Mouse (Mus musculus) regulatory T cell (primary cell): Measurements from ENCODE around the gene Ccdc50.

Experiments used
- in situ Hi-C: fragments of 300-600 bp; cut with MboI, MseI; formaldehyde crosslinking; loops from one replicate; pipeline ENCODE4 v1.15.1; 2025; ENCODE audit warnings: high pct_unique_total_duplicates

Gene Ccdc50

GRCm38 (mm10) chr16:27388761-27389451 is at the start of gene Ccdc50:
Gene Ccdc50 (plus strand): TSS chr16:27388869.
- in situ Hi-C loops = no loop called here

DNA sequence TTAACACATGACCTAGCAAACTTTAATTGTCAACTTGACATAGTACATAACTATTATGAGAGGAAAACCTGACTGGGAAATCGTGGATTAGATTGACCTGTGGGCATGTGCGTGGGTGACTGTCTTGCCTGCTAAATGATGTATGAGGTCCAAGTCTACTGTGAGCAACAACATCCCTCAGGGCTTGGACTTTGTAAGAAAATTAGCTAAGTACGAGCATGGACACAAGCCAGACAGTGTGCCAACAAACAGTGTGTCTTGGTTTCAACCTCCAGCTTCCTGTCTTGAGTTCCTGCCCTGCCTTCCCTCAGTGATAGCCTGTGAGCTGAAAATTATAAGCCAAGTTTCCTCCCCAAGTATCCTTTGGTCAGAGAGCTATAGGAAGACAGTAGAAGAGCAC is 41.1 kb upstream of the Ccdc50 start:
- in situ Hi-C loops = loop anchor here (5.0 kb wide), 1 partner anchor 55 kb away; no protein-coding TSS in a partner anchor

- in situ Hi-C loops = loop anchor here (5.0 kb wide), 1 partner anchor 54 kb away; no protein-coding TSS in a partner anchor
Measured at GRCm38 (mm10) chr16:27348359-27348758, 40.3 kb upstream of the Ccdc50 start.

- in situ Hi-C loops = loop anchor here (5.0 kb wide), 1 partner anchor 53 kb away; no protein-coding TSS in a partner anchor
Measured at GRCm38 (mm10) chr16:27349235-27349634, 39.4 kb upstream of the Ccdc50 start.

- in situ Hi-C loops = loop anchor here (5.0 kb wide), 1 partner anchor 52 kb away; no protein-coding TSS in a partner anchor
Measured at GRCm38 (mm10) chr16:27349878-27350532, 38.7 kb upstream of the Ccdc50 start.

DNA sequence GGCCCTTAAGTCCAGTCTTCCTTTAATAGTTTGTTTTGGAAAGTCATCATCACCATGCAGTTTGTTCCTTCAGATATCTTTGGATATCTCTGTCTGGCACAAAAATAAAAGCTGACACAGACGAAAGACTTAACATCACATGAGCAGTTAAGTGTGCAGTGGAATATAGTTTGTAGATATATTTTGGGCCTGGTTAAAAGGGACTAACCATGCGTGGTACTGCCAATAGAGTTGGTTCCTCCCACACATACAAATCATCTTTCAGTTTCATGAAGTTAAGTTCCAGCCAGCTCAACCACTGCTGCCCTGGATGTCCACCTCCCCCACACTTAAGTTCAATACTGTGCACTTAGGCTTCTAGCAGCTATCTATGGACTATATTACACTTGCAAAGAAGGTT is 34.2 kb upstream of the Ccdc50 start:
- in situ Hi-C loops = no loop called here

DNA sequence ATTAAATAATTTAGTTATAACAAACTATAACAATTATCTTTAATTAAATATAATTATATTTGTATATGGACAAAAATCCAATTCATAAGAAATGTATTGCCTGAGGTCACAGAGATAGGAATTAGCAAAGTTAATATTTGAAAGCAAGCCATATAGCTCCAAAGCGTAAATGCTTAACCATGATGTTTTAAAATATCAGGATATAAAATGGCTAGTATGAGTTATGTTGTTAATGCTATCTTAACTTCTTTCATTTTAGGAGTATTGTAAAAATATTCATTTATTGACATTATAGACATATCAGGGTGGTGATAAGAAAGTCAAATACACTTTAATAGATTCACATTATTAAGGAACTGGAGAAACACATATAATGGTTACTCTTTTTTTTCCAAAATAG is 28.6 kb upstream of the Ccdc50 start:
- in situ Hi-C loops = no loop called here

GRCm38 (mm10) chr16:27370191-27370590 is 18.5 kb upstream of the Ccdc50 start, which contains the start of gene Uts2b:
Gene Uts2b (minus strand): TSS chr16:27370239.
- in situ Hi-C loops = no loop called here

- in situ Hi-C loops = no loop called here
Measured at GRCm38 (mm10) chr16:27370700-27371099, 18.0 kb upstream of the Ccdc50 start.

DNA sequence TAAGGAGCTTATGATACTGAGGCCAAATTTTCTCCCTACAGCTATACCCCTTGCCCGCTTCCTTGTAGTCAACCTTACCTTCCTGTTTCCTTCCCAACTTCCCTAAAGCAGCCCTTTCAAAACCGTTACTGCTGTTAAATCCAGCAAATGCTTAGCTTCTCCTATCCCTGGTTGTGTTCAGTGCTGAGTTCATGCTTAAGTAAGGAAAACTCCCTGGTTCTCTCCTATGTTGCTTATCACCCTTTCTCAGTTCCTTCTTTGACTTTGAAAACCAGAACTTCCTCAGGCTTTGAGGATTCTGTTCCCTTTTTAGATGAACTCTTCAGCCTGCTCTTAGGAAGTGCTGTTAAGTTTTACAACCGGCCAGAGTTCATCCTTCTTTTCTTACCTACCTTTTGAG is 14.5 kb upstream of the Ccdc50 start:
- in situ Hi-C loops = no loop called here

- in situ Hi-C loops = no loop called here
Measured at GRCm38 (mm10) chr16:27375318-27375717, 13.4 kb upstream of the Ccdc50 start.

- in situ Hi-C loops = no loop called here
Measured at GRCm38 (mm10) chr16:27376556-27376955, 12.1 kb upstream of the Ccdc50 start.

DNA sequence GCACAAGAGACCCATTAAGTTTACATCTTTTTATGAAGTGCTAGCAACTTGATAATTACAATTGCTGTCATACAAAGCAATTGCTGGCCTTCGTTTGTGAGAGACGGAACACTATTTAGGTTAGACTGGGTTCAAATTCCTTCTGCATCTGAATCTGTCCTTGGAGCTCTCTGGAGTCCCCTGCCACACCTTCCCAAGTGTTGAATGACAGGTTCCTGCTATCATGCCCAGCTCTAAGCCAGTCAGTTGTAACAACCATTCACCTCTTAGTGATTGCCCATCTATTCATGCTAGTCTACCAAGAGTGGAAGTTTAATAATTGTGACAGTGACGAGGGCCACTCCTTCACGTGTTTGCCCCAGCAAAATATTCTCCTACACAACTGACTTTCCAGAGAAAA is 6.5 kb upstream of the Ccdc50 start:
- in situ Hi-C loops = no loop called here

- in situ Hi-C loops = no loop called here
Measured at GRCm38 (mm10) chr16:27384893-27385603, 3.6 kb upstream of the Ccdc50 start.

GRCm38 (mm10) chr16:27385649-27386048 is 3.0 kb upstream of the Ccdc50 start:
- in situ Hi-C loops = no loop called here

DNA sequence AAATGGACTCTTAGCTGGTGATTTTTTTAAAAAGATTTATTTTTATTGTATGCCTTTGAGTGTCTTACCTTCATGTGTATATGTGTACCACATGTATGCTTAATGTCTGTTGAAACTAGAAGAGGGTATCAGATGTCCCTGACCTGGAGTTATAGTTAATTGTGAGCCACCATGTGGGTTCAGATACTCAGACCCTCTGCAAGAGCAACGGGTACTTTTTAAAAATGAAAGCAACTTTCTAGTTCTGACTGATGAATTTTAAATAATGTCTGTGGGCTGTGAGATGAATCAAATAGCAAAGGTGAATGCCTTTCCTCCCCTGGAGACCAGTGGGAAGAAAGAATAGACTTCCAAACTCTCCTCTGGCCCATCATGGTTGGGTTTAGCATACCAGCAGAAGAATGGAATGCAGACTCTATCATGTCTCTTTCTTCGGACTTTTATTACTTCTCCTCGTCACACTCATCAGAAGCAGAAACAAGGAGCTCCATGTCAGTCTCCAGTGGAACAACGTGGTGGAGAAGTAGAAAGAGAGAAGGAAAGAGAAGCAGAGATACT is 1.7 kb upstream of the Ccdc50 start:
- in situ Hi-C loops = no loop called here

DNA sequence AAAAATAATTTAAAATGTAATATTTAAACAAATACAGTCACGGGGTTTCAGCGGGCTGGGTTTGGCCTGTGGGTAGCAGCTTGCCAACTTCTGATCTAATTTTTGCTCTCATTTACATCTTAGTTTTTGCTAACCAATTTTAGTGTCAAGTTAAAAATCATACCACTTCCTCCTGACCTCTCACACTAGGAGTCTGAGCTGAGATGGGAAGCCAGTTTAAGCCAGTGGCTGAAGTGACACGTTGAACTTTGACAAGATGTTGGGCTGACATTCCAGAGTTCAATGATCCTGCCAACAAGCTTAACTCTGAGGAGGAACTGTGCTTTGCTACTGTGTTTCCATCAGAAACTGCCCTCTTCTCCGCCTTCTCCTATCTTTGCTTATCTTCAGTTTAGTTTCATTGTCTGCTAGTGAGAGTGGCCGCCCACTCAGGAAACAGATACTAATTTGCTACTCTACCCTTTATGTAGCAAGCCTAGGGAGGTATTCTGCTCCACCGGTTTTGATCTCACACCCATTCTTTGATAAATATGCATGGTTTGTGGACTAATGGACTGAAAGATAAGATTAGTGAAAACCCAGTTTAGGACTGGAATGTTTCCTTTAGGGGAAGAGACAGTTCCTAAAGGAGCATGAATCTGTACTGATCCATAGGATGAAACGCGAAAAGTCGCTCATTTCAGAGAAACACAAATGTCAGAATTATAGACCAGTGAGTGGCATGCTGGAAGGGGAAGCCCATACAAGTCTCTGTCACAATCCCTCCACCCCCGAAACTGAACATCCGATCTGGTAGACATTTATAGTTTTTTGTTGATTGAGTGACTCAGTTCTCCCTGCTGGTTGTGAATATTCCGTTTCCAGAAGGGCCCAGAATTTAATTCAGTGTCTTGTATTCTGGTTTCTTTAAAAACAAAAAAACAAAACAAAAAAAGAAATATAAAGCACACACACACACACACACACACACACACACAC is 746 bp upstream of the Ccdc50 start:
- in situ Hi-C loops = no loop called here

DNA sequence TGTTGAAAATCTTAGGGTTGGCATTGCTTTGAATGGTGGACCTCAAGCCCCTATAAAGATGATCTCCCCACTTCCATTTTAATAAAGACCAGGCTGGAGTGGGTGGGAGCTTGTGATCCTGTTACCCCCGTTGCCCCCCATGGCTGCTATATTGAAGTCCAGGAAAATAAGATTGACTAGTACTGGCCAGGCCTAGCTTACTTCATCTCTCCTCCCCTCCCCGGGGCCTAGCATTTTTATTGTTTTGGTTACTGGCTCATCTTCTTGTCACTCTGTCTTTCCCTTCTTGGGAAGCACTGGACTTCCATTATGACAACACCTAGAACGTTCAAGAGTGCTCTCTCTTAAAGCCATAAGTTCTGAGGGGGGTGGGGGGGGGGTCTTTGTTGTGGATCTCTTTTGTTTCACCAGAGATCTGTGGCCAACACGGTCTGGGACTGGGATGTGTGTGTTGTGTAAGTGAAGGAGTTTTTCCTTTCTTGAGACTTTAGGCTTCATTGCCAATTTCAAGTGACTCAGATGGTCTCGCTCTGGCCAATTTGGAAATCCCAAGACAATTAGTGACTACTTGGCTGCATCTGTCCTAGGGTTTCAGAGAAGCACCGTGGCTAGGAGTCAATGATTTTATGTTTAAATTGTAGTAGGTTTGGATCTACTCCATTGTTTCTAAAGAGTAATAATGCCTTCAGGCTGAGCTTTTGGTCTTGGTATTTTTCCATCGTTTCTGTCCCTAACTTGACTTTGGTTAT is 1.0 kb downstream of the Ccdc50 start:
- in situ Hi-C loops = no loop called here

DNA sequence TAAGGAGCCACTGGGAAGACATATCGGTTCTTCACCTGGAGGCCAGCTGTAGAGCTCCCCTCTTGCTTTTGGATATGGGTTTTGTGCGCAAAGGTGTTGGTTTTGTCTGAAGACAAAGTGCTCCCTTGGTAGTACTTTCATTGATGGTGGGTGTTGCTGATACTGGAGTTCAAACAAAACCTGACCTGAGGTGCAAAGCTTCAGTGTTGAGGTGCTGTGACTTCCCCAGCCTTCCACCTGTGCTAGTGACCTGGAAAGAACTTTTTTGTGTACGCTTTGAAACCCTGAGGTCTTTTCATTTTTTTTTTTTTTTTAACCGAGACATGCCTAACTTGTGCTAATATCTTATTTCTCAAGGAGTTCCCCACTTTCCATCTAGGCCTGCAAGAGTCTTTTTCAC is 1.6 kb downstream of the Ccdc50 start:
- in situ Hi-C loops = no loop called here

- in situ Hi-C loops = no loop called here
Measured at GRCm38 (mm10) chr16:27391845-27392244, 3.2 kb downstream of the Ccdc50 start.
